Mouse (Mus musculus) heart, postnatal 0 days (tissue): ENCODE measurements around the gene a. TPM values are rescaled to one million over a fixed set of nuclear protein-coding genes. Genes with fewer than 3 reads are reported as not detected.

Experiments used
- ATAC-seq: fragments of 200-750 bp; cut with Nextera tagmentation; 2 replicates; pipeline ENCODE4 v1.8.0; 2017; ENCODE audit warnings: low read depth, moderate number of reproducible peaks, moderate library complexity; ENCODE audit not compliant: insufficient read depth
- DNase-seq: peaks from one replicate; pipeline ENCODE4 v3.0.0-alpha.2; 2016; ENCODE audit warnings: low spot score
- H3K27ac ChIP-seq: fragments of 300-500 bp; sonication (generic); 2 replicates; pipeline ENCODE4 v1.5.1; 2014; ENCODE audit warnings: low read depth, mild to moderate bottlenecking
- H3K27me3 ChIP-seq: fragments of 300-500 bp; sonication (generic); 2 replicates; pipeline ENCODE4 v1.6.1; 2014; ENCODE audit warnings: low read length, mixed read lengths; ENCODE audit not compliant: control insufficient read depth, insufficient read depth
- H3K36me3 ChIP-seq: fragments of 300-500 bp; sonication (generic); replicated peaks from 2 replicates; pipeline ENCODE4 v1.6.1; 2014; ENCODE audit warnings: low read length, mixed read lengths; ENCODE audit not compliant: control insufficient read depth, insufficient read depth
- H3K4me1 ChIP-seq: fragments of 300-500 bp; sonication (generic); 2 replicates; pipeline ENCODE4 v1.6.1; 2014; ENCODE audit warnings: antibody characterized with exemption; ENCODE audit not compliant: control insufficient read depth, insufficient read depth
- H3K4me2 ChIP-seq: fragments of 300-500 bp; sonication (generic); 2 replicates; pipeline ENCODE4 v1.6.1; 2014; ENCODE audit warnings: low read depth, mild to moderate bottlenecking, low read length, moderate library complexity
- H3K4me3 ChIP-seq: fragments of 300-500 bp; sonication (generic); 2 replicates; pipeline ENCODE4 v1.5.1; 2014; ENCODE audit warnings: low read depth, low read length
- H3K9ac ChIP-seq: fragments of 300-500 bp; sonication (generic); replicated peaks from 2 replicates; pipeline ENCODE4 v1.6.1; 2014; ENCODE audit warnings: low read depth, low read length, mixed read lengths
- H3K9me3 ChIP-seq: fragments of 300-500 bp; sonication (generic); replicated peaks from 2 replicates; pipeline ENCODE4 v1.6.1; 2016; ENCODE audit warnings: low read length; ENCODE audit not compliant: control insufficient read depth
- CTCF ChIP-seq: IDR thresholded peaks from 2 replicates; pipeline ENCODE4 v1.5.1; 2016; ENCODE audit warnings: antibody characterized with exemption, control low read depth, low read depth
- EP300 ChIP-seq: IDR thresholded peaks from 2 replicates; pipeline ENCODE4 v1.6.1; 2016; ENCODE audit warnings: antibody characterized with exemption, low read depth
- WGBS: fragments of 180-500 bp; shearing (Covaris S2); extraction: QIAGEN DNeasy Blood & Tissue Kit; methylation state at CpG from one replicate; pipeline ENCODE4 v1.1.7; 2014; 5-methylcytosine and 5-hydroxymethylcytosine counted together
- polyA plus RNA-seq: library from polyadenylated mRNA; unstranded; fragments of >200 nt; fragmentation: Nextera tagmentation; extraction: Ambion mirVana; gene quantifications from 2 replicates; pipeline ENCODE4 v1.2.1, GENCODE M21; 2015
- total RNA-seq: library from RNA; depleted of rRNA; stranded (reverse); fragments of >200 nt; gene quantifications from 2 replicates; pipeline ENCODE4 v1.2.3, GENCODE M21; 2014; ENCODE audit warnings: low replicate concordance

The a gene
- total and polyA plus RNA-seq, 2 experiments from 2014 or later, result not detected

GRCm38 (mm10) chr2:155030831-155031230, 239.6 kb downstream of the a start:
- Histone ChIP-seq H3K36me3 (no peaks in the 10 kb centered on the region), H3K9me3 (no peaks in the 10 kb centered on the region), H3K4me3 (no peak overlapping the region), H3K4me1 (no peaks in the 10 kb centered on the region), H3K27ac (no peak overlapping the region), H3K4me2 (no peak overlapping the region), H3K9ac (no peak overlapping the region), H3K27me3 (no peaks in the 10 kb centered on the region)
- no peak for TF ChIP-seq EP300
- TF ChIP-seq CTCF, result no peak
- ATAC-seq, result no peak
- DNase-seq, result no peak
- WGBS, result 54% methylated on average over 7 of the region's 7 CpGs

DNA sequence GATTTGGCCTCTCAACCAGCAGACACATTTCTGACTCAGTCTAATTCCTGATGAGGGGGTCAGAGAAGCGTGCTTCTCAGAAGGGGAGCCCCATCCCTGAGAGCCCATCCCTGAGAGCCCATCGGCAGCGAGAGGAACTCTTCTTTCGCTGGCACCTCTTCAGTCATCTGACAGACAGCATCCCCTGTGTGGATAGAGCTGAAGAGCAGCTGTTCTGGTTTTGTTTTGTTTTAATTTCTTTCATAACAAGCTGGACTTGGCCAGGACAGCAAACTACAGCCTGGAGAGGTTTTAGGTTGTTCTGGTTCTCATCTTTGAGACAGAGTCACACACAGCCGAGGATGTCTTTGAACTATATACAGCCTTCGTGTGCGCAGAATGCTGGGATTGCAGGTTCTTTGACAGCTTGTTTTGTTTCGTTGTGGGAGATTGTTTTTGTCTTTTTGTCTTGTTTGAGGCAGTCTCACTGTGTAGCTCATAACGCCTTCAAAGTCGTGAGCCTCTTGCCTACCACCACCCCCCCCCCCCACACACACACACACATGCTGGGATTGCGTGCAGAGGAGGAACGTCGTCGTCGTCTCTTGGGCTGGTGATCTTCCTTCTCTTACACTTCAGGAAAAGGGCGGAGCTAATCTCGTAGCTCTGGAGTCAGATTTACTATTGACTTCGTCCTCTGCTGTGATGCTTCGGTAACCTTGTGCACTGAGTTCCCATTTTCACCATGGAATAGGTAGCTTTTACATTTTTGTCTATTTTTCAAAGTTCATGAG, 241.9 kb downstream of the a start:
- no peak overlapping the region for H3K27ac ChIP-seq

GRCm38 (mm10) chr2:155039956-155040355, 248.8 kb downstream of the a start:
- DNase-seq (no peak), ATAC-seq (no peak)
- H3K4me1 ChIP-seq, result no peaks in the 10 kb centered on the region
- 70% methylated on average over 4 of the region's 4 CpGs for WGBS
- no peak for TF ChIP-seq CTCF
- no peak for TF ChIP-seq EP300
- no peak overlapping the region for H3K27ac ChIP-seq
- no peak overlapping the region for H3K9ac ChIP-seq
- no peak overlapping the region for H3K4me2 ChIP-seq
- no peaks in the 10 kb centered on the region for H3K27me3 ChIP-seq
- H3K4me3 ChIP-seq, result no peak overlapping the region
- H3K9me3 ChIP-seq, result no peaks in the 10 kb centered on the region
- no peaks in the 10 kb centered on the region for H3K36me3 ChIP-seq

More for the DNA sequence above, 241.9 kb downstream of the a start:
- no peak for DNase-seq
- ATAC-seq, result no peak
- Histone ChIP-seq H3K4me1 (no peaks in the 10 kb centered on the region), H3K4me3 (no peak overlapping the region), H3K9ac (no peak overlapping the region), H3K36me3 (no peaks in the 10 kb centered on the region), H3K9me3 (no peaks in the 10 kb centered on the region), H3K4me2 (no peak overlapping the region), H3K27me3 (no peaks in the 10 kb centered on the region)
- no peak for TF ChIP-seq CTCF
- TF ChIP-seq EP300, result no peak
- 37% methylated on average over 19 of the region's 19 CpGs for WGBS

GRCm38 (mm10) chr2:155044542-155044941, 253.3 kb downstream of the a start:
- H3K4me1 ChIP-seq, result no peaks in the 10 kb centered on the region
- no peak for TF ChIP-seq CTCF
- TF ChIP-seq EP300, result no peak
- no peak overlapping the region for H3K27ac ChIP-seq
- H3K27me3 ChIP-seq, result no peaks in the 10 kb centered on the region
- no peak for ATAC-seq
- no peak for DNase-seq
- no peak overlapping the region for H3K9ac ChIP-seq
- H3K36me3 ChIP-seq, result no peaks in the 10 kb centered on the region
- H3K4me3 ChIP-seq, result no peak overlapping the region
- WGBS, result 50% methylated on average over 3 of the region's 3 CpGs
- no peaks in the 10 kb centered on the region for H3K9me3 ChIP-seq
- H3K4me2 ChIP-seq, result no peak overlapping the region

GRCm38 (mm10) chr2:155045075-155045474, 253.9 kb downstream of the a start:
- H3K27ac ChIP-seq, result no peak overlapping the region
- no peaks in the 10 kb centered on the region for H3K9me3 ChIP-seq
- no peaks in the 10 kb centered on the region for H3K27me3 ChIP-seq
- H3K4me2 ChIP-seq, result no peak overlapping the region
- no peaks in the 10 kb centered on the region for H3K36me3 ChIP-seq
- TF ChIP-seq EP300 (no peak), CTCF (no peak)
- no peak overlapping the region for H3K4me3 ChIP-seq
- H3K9ac ChIP-seq, result no peak overlapping the region
- no peak for DNase-seq
- H3K4me1 ChIP-seq, result peaks cover 2% of the 10 kb centered on the region; the same call in 1 of the 2 replicates
- WGBS, result 60% methylated on average over 3 of the region's 3 CpGs
- no peak for ATAC-seq

DNA sequence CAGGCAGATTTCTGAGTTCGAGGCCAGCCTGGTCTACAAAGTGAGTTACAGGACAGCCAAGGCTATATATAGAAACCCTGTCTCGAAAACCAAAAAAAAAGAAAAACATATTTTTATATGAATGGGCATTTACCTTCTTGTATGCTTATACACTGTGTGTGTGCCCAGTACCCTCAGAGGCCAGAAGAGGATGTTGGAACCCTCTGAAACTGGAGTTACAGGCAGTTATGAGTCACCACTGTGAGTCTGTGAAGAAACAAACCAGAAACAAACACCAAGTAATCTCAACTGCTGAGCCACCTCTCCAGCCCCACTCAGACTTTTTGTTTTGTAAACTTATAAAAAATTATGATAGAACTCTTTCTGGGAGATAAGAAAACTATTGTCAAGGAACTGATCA, 255.6 kb downstream of the a start:
- 78% methylated on average over 2 of the region's 2 CpGs for WGBS
- no peaks in the 10 kb centered on the region for H3K9me3 ChIP-seq
- ATAC-seq (no peak), DNase-seq (no peak)
- no peak overlapping the region for H3K27ac ChIP-seq
- no peaks in the 10 kb centered on the region for H3K27me3 ChIP-seq
- H3K9ac ChIP-seq, result no peak overlapping the region
- no peak for TF ChIP-seq EP300
- TF ChIP-seq CTCF, result no peak
- no peaks in the 10 kb centered on the region for H3K36me3 ChIP-seq
- no peak overlapping the region for H3K4me3 ChIP-seq
- H3K4me1 ChIP-seq, result peaks cover 14% of the 10 kb centered on the region; the same call in 1 of the 2 replicates
- no peak overlapping the region for H3K4me2 ChIP-seq
